Mouse (Mus musculus): Measurements from ENCODE around the gene Lrp6. TPM values are rescaled to one million over a fixed set of nuclear protein-coding genes. Genes with fewer than 3 reads are reported as not detected.
A peak's percentile ranks its signal among the peaks of the same experiment; 100 is the strongest.

Gene Lrp6
- polyA plus RNA-seq, 1 experiment from 2014 or later = 22.4 TPM

GRCm38 (mm10) chr6:134470857-134471256, 95.9 kb downstream of the Lrp6 start:
- Histone ChIP-seq H3K27me3 (ENCODE audit: control insufficient read depth, insufficient read depth, low read depth, low read length) (no peaks in the 10 kb centered on the region), H3K4me2 (ENCODE audit: low read depth, low read length) (no peak overlapping the region), H3K9me3 (ENCODE audit: control insufficient read depth, low read length) (no peaks in the 10 kb centered on the region), H3K27ac (ENCODE audit: low read length) (no peak overlapping the region), H3K9ac (ENCODE audit: low read length) (no peak overlapping the region), H3K4me1 (replicated peaks; ENCODE audit: control insufficient read depth, insufficient read depth, low read length) (peaks cover 8% of the 10 kb centered on the region), H3K4me3 (ENCODE audit: low read length) (no peak overlapping the region), H3K36me3 (ENCODE audit: control insufficient read depth, insufficient read depth, low read length) (peaks cover 16% of the 10 kb centered on the region; the same call in 1 of the 2 replicates)
- 22% methylated on average over 14 of the region's 14 CpGs for WGBS
- peak; percentile 79 for ATAC-seq (ENCODE audit: low read depth)

GRCm38 (mm10) chr6:134469297-134469696, 97.5 kb downstream of the Lrp6 start:
- no peak overlapping the region for H3K27ac ChIP-seq (ENCODE audit: low read length)
- no peaks in the 10 kb centered on the region for H3K9me3 ChIP-seq (ENCODE audit: control insufficient read depth, low read length)
- peaks cover 20% of the 10 kb centered on the region; the same call in 1 of the 2 replicates for H3K36me3 ChIP-seq (ENCODE audit: control insufficient read depth, insufficient read depth, low read length)
- H3K9ac ChIP-seq (ENCODE audit: low read length) = no peak overlapping the region
- H3K4me1 ChIP-seq (replicated peaks; ENCODE audit: control insufficient read depth, insufficient read depth, low read length) = peaks cover 8% of the 10 kb centered on the region
- no peak overlapping the region for H3K4me2 ChIP-seq (ENCODE audit: low read depth, low read length)
- 92% methylated on average over 2 of the region's 2 CpGs for WGBS
- H3K27me3 ChIP-seq (ENCODE audit: control insufficient read depth, insufficient read depth, low read depth, low read length) = no peaks in the 10 kb centered on the region
- H3K4me3 ChIP-seq (ENCODE audit: low read length) = no peak overlapping the region
- ATAC-seq (ENCODE audit: low read depth) = no peak

- WGBS = 71% methylated on average over 10 of the region's 10 CpGs
- ATAC-seq (ENCODE audit: low read depth) = no peak
- Histone ChIP-seq H3K4me1 (replicated peaks; ENCODE audit: control insufficient read depth, insufficient read depth, low read length) (peaks cover 8% of the 10 kb centered on the region), H3K4me3 (ENCODE audit: low read length) (no peak overlapping the region), H3K27me3 (ENCODE audit: control insufficient read depth, insufficient read depth, low read depth, low read length) (no peaks in the 10 kb centered on the region), H3K4me2 (ENCODE audit: low read depth, low read length) (no peak overlapping the region), H3K36me3 (ENCODE audit: control insufficient read depth, insufficient read depth, low read length) (peaks cover 23% of the 10 kb centered on the region; the same call in 1 of the 2 replicates), H3K9me3 (ENCODE audit: control insufficient read depth, low read length) (no peaks in the 10 kb centered on the region), H3K9ac (ENCODE audit: low read length) (no peak overlapping the region), H3K27ac (ENCODE audit: low read length) (no peak overlapping the region)
Observed at GRCm38 (mm10) chr6:134466671-134467229, 100.0 kb downstream of the Lrp6 start.

- Histone ChIP-seq H3K27ac (ENCODE audit: low read length) (no peak overlapping the region), H3K4me1 (replicated peaks; ENCODE audit: control insufficient read depth, insufficient read depth, low read length) (no peaks in the 10 kb centered on the region), H3K4me2 (ENCODE audit: low read depth, low read length) (no peak overlapping the region), H3K4me3 (ENCODE audit: low read length) (no peak overlapping the region), H3K9ac (ENCODE audit: low read length) (no peak overlapping the region), H3K36me3 (ENCODE audit: control insufficient read depth, insufficient read depth, low read length) (peaks cover 39% of the 10 kb centered on the region), H3K27me3 (ENCODE audit: control insufficient read depth, insufficient read depth, low read depth, low read length) (no peaks in the 10 kb centered on the region), H3K9me3 (ENCODE audit: control insufficient read depth, low read length) (no peaks in the 10 kb centered on the region)
- ATAC-seq (ENCODE audit: low read depth) = no peak
- 82% methylated on average over 6 of the region's 6 CpGs for WGBS
Observed at GRCm38 (mm10) chr6:134461175-134461574, 105.6 kb downstream of the Lrp6 start.

GRCm38 (mm10) chr6:134458376-134458775, 108.4 kb downstream of the Lrp6 start:
- Histone ChIP-seq H3K9ac (ENCODE audit: low read length) (no peak overlapping the region), H3K4me2 (ENCODE audit: low read depth, low read length) (no peak overlapping the region), H3K9me3 (ENCODE audit: control insufficient read depth, low read length) (no peaks in the 10 kb centered on the region), H3K4me1 (replicated peaks; ENCODE audit: control insufficient read depth, insufficient read depth, low read length) (no peaks in the 10 kb centered on the region), H3K4me3 (ENCODE audit: low read length) (no peak overlapping the region), H3K27me3 (ENCODE audit: control insufficient read depth, insufficient read depth, low read depth, low read length) (no peaks in the 10 kb centered on the region), H3K27ac (ENCODE audit: low read length) (no peak overlapping the region), H3K36me3 (ENCODE audit: control insufficient read depth, insufficient read depth, low read length) (peaks cover 57% of the 10 kb centered on the region)
- 85% methylated on average over 1 of the region's 1 CpGs for WGBS
- ATAC-seq (ENCODE audit: low read depth) = no peak

GRCm38 (mm10) chr6:134454093-134454492, 112.7 kb downstream of the Lrp6 start:
- Histone ChIP-seq H3K4me1 (replicated peaks; ENCODE audit: control insufficient read depth, insufficient read depth, low read length) (0 out of 2 replicates have a peak, but pooled peaks cover 3% of the 10 kb centered on the region), H3K27me3 (ENCODE audit: control insufficient read depth, insufficient read depth, low read depth, low read length) (no peaks in the 10 kb centered on the region), H3K9me3 (ENCODE audit: control insufficient read depth, low read length) (no peaks in the 10 kb centered on the region), H3K36me3 (ENCODE audit: control insufficient read depth, insufficient read depth, low read length) (peaks cover 69% of the 10 kb centered on the region), H3K4me3 (ENCODE audit: low read length) (no peak overlapping the region), H3K27ac (ENCODE audit: low read length) (no peak overlapping the region), H3K4me2 (ENCODE audit: low read depth, low read length) (no peak overlapping the region), H3K9ac (ENCODE audit: low read length) (no peak overlapping the region)
- no peak for ATAC-seq (ENCODE audit: low read depth)
- 91% methylated on average over 1 of the region's 1 CpGs for WGBS

DNA sequence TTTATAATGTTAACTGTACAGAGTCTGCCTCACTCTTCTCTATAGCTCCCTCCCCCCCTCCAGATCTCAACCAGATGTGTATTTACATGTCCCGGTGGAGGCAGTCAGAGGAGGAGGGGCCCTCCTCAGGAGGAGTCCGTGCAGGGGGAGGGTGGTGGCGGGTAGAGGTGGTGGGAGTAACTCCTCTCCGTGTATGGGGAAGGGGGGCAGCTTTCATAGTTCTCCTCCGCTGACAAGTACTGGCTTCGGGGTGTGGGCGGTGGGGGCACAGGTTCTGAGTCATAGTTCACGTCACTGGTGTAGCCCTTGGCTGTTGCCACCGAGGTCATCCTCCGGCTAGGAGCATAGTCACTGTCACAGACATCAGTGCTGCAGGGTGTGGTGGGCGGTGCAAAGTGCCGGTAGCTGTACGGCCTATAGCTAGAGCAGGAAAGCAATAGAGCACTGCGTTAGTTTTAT, 116.1 kb downstream of the Lrp6 start:
- H3K27ac ChIP-seq (ENCODE audit: low read length) = no peak overlapping the region
- H3K4me2 ChIP-seq (ENCODE audit: low read depth, low read length) = no peak overlapping the region
- 0 out of 2 replicates have a peak, but pooled peaks cover 3% of the 10 kb centered on the region for H3K4me1 ChIP-seq (replicated peaks; ENCODE audit: control insufficient read depth, insufficient read depth, low read length)
- no peak overlapping the region for H3K9ac ChIP-seq (ENCODE audit: low read length)
- peaks cover 55% of the 10 kb centered on the region for H3K36me3 ChIP-seq (ENCODE audit: control insufficient read depth, insufficient read depth, low read length)
- no peaks in the 10 kb centered on the region for H3K27me3 ChIP-seq (ENCODE audit: control insufficient read depth, insufficient read depth, low read depth, low read length)
- H3K9me3 ChIP-seq (ENCODE audit: control insufficient read depth, low read length) = no peaks in the 10 kb centered on the region
- 55% methylated on average over 14 of the region's 14 CpGs for WGBS
- ATAC-seq (ENCODE audit: low read depth) = peak; percentile 47; the same call in 1 of the 2 replicates
- no peak overlapping the region for H3K4me3 ChIP-seq (ENCODE audit: low read length)

GRCm38 (mm10) chr6:134449958-134450357, 116.8 kb downstream of the Lrp6 start:
- H3K9ac ChIP-seq (ENCODE audit: low read length) = no peak overlapping the region
- no peaks in the 10 kb centered on the region for H3K27me3 ChIP-seq (ENCODE audit: control insufficient read depth, insufficient read depth, low read depth, low read length)
- H3K4me3 ChIP-seq (ENCODE audit: low read length) = no peak overlapping the region
- no peak overlapping the region for H3K4me2 ChIP-seq (ENCODE audit: low read depth, low read length)
- H3K36me3 ChIP-seq (ENCODE audit: control insufficient read depth, insufficient read depth, low read length) = peaks cover 51% of the 10 kb centered on the region
- no peak overlapping the region for H3K27ac ChIP-seq (ENCODE audit: low read length)
- ATAC-seq (ENCODE audit: low read depth) = no peak
- H3K4me1 ChIP-seq (replicated peaks; ENCODE audit: control insufficient read depth, insufficient read depth, low read length) = 0 out of 2 replicates have a peak, but pooled peaks cover 3% of the 10 kb centered on the region
- WGBS = 72% methylated on average over 11 of the region's 11 CpGs
- no peaks in the 10 kb centered on the region for H3K9me3 ChIP-seq (ENCODE audit: control insufficient read depth, low read length)

GRCm38 (mm10) chr6:134448451-134448850, 118.3 kb downstream of the Lrp6 start:
- H3K9me3 ChIP-seq (ENCODE audit: control insufficient read depth, low read length) = no peaks in the 10 kb centered on the region
- no peak overlapping the region for H3K4me2 ChIP-seq (ENCODE audit: low read depth, low read length)
- H3K36me3 ChIP-seq (ENCODE audit: control insufficient read depth, insufficient read depth, low read length) = peaks cover 38% of the 10 kb centered on the region
- H3K9ac ChIP-seq (ENCODE audit: low read length) = no peak overlapping the region
- H3K27me3 ChIP-seq (ENCODE audit: control insufficient read depth, insufficient read depth, low read depth, low read length) = no peaks in the 10 kb centered on the region
- peaks cover 14% of the 10 kb centered on the region for H3K4me1 ChIP-seq (replicated peaks; ENCODE audit: control insufficient read depth, insufficient read depth, low read length)
- H3K27ac ChIP-seq (ENCODE audit: low read length) = no peak overlapping the region
- ATAC-seq (ENCODE audit: low read depth) = no peak
- H3K4me3 ChIP-seq (ENCODE audit: low read length) = no peak overlapping the region
- WGBS = 81% methylated on average over 12 of the region's 12 CpGs
